Mouse (Mus musculus) right cerebral cortex, adult 18-20 months (tissue): ENCODE results near the gene Gm49711.

Experiments
- DNase-seq: peaks from one replicate; pipeline ENCODE4 v3.0.0; 2022; ENCODE audit warnings: mixed read lengths

Gene Gm49711

DNA sequence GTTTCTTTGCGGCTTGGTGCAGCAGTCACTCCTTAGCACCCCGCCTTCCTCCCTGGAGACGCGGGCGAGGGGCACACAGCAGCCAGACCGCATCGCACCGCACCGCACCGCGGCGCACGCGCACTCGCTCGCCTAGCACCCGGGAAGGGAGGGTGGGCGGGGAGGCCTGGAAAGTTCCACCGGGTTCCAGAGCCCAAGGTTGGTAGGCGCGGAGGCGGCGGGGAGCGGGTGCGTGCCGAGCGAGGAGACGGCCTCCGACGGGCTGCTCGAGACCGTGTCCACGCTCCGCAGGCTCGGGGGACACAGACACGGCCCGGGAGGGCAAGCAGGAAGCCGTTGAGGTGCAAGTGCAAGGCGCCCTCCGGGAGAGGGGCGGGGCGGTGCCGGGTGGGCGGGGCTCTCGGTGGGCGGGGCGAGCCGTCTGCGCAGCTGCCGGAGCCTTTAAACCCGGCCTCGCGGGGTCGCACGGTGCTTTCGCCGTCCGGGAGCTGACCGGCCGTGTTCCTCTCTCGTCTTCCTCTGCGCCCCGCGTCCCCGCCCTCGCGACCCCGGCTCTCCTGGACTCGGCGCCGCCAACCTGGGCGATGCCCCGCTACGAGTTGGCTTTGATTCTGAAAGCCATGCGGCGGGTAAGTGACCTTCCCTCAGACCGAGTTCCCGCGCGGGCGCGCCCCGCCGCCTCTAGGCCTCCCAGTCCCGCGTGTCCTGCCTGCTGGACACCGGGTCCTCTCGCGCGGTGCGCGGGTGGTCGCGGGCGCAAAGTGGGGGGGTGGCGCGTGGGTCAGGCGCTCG, at the start of gene Gm49711, which contains the start of the genes Mrps6 and Slc5a3:
TSS of gene Gm49711 (plus strand) at position 465 of the 792 bp plus-strand sequence.
TSS of gene Mrps6 (plus strand) at position 419 of the 792 bp plus-strand sequence.
TSS of gene Slc5a3 (plus strand) at position 471 of the 792 bp plus-strand sequence.
- DNase-seq, result peak; percentile 89

DNA sequence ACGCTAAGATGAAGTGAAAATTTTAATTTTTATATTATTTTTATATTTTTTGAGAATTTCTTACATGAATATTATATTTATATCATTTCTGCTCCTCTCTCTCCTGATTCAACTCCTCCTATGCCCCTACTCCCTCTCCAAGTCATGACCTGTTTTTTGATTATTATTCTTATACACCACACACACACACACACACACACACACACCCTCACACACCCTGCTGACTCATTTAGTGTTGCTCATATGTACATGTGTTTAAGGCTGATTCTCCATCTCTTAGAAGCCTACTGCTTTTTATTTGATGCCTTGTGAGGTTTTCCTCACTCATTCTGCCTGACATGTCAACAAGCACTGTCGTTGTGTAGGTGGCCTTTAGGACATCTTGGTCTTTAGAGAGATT, 48.5 kb upstream of the Gm49711 start:
- DNase-seq, result no peak

DNA sequence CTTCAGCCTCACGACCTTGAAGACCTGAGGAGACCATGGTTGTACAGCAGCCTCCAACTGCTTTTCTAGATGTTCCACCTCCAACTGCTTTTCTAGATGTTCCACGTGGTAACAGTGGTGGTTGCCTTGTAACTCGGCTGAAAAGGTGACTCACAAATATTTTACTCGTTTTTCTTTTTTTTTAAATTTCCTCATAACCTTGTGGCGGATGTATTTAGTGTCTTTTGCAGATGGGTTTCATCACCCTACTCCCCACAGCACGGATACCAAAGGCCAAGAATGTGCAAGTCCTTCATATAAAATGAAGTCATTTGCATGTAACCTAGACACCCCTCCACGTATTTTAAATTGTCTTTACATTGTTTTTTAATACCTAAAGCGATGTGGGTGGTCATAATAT, 41.3 kb upstream of the Gm49711 start:
- DNase-seq, result no peak

DNA sequence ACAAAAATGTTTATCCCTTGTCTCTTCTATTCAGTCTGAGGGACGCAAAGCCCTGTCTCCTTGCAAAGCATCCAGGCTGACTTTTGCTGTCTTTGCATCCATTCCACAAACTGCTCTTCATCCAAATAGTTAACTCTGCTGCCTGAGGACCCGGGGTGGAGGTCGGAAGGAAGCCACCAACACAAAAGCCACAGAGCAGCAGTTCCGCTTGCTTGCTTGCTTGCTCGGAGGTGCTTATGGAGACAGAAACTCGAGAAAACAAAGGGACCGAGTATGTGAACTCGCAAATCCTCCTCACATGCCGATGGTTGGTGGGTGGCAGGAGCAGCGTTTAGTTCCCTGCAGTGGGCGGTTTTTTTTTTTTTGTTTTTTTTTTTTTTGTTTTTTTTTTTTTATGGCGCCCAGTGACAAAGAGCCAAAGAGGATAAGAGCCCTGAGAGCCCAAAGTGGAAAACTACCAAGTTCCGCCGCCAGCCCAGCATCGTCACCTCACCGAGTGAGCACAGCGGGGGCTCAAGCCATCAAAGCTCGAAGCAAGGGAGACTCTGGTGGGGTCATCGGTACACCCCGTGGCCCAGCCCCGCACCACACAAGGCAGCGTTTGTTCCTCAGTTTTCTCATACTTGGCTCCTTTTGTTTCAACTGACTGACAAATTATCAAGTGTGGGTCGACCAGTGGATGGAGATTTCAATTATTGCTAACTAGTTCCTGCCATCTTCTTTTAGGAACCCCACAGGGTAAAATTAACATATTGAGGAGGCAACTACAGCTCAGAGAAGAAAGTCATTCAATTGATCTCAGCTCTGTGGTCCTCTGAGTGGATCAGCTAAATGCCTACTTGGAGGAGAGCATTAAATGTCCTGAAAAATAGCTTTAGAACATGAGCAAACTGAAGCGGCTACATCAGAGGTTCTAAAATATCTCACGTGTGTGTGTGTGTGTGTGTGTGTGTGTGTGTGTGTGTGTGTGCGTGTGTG, 38.7 kb upstream of the Gm49711 start:
- DNase-seq, result peak; percentile 38

DNA sequence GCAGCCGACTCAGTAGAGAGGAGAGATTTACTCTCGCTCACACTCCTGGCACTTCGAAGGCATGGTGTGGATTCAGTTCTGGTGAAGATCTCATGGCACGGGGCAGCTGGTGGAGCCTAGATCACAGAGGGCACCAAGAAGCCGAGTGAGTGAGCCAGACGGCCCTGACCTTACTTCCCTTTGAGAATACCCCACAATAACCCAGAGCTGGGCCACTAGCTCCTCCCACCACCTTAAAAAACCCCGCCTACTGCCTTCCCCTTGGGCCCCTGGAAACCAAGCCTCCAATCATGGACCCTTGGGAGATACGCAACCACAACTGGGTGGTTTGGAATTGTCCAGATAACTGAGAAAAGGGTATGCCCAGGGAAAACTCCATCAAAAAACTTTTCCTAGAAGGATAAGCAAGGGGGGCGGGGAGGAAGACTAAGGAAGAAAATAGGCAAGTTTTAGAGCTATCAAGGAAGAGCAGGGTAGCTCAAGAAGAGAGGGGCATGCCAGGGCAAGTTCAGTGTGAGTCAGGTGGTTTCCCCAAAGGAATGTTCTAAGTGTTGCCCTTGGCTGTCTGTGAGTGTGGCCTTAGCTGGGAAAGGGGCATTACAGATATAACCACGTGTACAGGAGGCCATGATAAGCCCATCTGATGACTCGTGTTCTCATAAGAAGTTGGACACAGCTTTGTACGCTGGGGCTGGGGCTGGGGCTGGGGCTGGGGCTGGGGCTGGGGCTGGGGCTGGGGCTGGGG, 36.3 kb upstream of the Gm49711 start:
- DNase-seq, result no peak

DNA sequence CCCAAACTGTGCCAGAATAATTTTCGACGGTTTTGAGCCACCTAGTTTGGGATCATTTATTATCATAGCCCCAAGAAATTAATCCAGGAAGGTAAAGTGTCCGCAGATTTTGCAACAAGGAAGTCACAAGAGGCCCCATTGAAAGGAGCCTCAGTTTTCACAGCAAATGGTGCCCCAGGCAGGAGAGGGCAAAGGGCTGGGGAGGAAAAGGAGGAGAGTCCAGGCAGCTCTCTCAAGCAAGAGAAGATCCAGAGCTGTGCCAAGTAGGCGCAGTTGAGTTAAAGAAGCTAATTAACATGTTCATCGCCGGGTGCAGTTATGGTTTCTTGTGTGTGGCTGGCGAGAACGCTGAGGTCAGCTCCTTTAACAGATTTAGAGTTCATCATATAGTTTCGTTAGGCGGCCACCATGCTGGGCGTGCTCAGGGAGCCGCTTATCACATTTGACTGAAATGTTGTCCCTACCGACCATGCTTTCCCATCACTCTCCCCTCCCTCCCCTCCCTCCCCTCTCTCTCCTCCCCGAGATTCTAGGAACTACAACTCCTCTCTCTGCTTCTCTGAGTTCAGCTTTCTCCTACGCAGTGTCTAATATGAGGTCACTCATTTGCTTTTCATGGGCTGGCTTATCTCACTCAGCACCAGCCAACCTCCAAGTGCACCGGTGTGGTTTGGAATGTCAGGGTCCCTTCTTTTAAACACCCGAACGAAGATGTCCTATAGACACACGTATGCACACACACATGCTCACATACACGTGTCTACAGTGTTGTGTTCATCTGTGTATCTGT, 35.4 kb upstream of the Gm49711 start:
- no peak for DNase-seq

DNA sequence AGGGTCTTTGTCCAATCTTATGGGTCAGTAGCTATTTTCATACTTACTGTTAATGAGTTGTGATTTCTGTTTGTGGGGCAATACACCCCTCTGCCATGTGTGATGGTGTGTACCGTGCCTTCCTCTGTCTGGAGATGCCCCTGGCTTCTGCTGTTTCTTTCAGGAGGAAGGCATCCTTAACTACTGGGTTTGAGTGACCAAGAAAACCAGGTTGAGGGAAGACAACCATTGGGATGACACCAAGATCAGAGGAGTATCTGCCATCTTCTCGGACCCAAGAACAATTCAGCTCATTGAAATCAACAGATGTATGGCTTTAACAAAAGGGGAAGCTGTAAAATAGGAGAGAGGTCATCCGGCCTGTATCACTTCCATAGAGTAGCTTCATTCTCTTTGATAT, 24.8 kb upstream of the Gm49711 start:
- DNase-seq, result no peak

DNA sequence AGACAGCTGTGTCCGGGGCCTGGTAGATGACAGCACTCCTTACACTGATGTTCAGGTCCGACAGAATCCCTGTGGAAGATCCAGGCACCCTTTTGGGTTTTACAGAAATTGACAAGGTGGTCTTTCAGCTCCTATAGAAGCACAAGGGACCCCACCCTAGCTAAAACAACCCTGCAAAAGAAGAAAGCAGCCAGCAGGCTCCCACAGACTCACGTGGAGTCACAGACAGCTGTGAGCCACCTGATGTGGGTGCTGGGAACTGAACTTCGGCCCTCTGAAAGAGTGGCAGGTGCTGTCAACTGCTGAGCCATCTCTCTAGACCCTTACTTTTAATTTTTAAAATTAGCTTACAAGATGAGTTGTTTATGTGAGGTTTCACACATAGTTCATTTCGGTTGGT, 23.4 kb upstream of the Gm49711 start:
- no peak for DNase-seq

DNA sequence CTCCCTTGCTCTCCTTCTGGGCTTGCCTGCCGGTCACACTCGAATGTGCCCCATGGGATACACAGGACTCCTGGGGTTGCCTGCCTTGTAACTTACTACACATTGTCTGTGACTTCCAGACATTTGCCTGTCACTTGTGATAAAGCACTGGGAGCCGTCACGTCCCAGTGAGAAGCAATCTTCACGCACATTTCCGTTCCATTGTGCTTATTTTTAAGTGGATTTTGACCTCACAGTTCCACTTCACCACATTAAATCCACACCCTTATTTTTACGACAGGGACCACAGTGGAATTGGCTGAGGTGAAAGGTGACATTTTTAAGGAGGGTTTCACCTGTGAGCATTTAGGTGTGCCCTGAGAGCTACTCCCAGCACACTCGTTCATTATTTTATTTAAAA, 21.4 kb upstream of the Gm49711 start:
- DNase-seq, result no peak

DNA sequence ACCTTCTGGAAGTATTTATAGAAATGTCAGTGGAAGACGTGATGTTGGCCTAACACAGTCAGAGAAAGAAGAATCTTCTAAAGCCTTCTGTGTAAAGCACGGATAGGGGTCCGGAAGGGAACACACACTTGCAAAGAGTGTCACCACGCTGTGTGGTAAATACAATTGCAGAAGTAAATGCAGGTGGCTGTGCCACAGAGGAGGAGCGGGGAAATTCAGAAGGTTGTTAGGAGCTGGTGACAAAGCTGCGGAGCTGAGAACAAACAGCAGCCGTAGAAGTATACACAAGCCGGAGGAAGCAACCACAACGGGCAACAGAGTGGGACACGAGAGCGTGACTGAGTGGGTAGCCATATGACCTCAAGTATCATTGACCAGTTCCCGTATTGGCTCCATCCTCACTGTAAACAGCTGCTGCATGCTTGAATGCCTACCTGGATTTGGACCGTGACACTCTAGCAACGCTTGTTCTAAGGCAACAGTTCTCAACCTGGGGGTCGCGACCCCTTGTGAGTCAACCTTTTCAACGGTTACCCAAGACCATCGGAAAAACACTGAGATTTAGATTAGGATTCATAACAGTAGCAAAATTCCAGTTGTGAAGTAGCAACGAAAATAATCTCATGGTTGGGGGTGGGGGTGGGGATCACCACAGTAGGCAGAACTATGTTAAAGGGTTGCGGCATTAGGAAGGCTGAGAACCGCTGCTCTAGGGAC, 20.1 kb upstream of the Gm49711 start:
- DNase-seq, result no peak

DNA sequence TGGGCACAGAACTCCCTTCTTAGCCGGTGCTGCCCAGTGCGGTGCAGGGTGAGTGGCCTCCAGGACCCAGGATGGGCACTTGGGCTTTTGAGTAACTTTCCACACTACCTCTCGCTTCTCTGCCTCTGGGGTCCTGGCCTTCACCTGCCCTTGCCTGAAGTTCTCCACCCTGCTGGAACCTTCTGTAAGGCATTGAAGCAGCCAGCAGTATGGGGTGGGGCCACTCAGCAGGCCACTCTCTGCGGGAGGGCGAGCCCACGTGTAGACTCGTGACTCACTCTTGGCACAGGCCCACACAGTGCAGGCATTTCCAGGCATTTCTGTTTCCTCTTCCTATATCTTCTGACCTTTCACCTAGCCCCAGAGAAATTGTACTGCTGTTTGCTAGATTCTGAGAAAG, 18.7 kb upstream of the Gm49711 start:
- DNase-seq, result no peak

DNA sequence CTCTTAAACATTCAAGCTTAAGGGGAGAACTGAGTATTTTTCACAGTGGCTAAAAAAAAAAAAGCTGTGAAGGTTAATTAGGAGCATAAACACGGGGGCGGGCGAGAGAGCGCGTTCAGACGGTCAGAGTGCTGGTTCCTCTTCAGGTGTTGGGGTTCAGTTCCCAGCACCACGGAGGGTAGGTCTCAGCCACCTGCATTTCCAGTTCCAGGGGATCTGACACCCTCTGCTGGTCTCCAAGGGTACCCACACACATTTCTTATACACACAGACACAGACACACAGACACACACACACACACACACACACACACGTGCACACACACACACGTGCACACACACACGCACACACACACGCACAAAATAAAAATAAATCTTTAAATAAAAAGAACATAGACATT, 18.1 kb upstream of the Gm49711 start:
- no peak for DNase-seq

DNA sequence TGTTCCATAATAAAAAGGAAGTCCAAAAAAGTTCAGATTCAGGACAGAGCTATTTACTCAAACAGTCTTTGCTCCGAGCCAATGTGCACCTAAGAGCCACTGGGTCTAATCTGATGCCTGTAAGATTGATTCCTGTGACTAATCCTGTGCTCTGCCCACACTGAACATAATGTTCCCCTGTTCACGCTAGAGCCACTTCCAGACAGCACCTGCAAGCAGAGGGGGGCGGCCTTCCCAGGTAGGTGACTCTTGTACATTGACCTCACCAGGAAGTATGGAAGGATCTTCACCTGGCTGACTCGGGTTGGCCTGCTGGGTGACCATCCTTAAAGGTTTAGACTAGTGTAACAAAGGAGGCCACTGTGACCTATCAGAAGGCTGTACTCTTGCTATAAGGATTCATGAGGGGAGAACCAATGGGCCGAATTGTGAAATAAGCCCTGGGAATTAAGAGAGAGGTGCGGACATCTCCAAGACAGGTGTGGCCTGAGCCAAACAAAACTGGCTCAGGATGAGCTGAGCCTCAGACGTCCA, 6.3 kb upstream of the Gm49711 start:
- no peak for DNase-seq

DNA sequence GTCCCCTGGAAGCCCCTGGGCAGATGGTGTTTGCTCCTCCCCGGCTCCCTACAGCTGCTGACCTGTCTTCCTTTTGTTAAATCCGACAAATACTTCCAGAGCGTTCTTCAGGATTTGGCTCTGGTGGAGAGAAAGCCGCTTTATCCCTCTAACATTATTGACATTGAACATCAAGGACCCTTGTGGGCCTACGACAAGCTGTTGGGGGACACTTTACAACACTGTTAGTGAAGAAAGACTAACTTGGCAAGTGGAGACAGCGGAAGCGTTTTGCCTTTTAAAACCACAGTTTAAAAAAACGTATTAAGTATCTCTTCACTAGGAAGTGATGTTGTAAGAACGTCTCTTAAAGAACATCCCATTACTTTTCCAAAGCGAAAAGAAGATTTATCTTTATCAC, 5.5 kb upstream of the Gm49711 start:
- DNase-seq, result no peak

DNA sequence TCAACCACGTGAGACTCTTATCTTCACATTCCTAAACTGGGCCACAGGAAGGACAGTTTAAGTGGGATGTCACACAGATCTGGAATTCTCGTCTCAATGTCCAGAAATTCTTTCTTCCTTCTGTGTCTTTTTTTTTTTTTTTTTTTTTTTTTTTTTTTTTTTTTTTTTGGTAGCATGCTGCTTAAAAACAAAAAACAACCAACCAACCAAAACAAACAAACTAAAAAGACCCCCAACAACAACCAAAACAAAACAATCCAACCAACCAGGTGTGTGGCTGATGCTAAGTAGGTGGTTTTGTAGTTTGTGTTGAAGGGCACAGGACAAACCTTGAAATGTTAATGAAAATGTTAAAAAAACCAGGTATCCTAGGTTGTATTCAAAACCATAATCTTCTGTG, 1.4 kb upstream of the Gm49711 start:
- DNase-seq, result no peak

DNA sequence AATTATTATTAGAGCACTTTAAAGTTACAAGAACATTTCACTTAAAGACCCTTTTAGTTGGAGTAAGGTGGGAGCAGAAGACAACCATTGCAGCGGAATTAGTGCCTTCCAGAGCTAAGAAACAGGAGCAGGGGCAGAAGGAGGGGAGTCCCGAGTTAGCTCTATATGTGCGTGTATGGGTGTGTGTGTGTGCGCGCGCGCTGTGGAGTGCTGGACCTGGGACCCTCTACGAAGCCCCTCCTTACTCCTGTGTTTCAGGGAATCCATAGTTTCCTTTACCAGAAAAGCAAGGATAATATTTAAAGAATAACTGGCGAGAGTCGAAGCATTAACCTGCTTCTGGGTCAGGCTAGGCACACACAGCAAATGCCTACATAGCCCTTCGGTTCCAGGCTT, 662 bp upstream of the Gm49711 start:
- DNase-seq, result no peak

DNA sequence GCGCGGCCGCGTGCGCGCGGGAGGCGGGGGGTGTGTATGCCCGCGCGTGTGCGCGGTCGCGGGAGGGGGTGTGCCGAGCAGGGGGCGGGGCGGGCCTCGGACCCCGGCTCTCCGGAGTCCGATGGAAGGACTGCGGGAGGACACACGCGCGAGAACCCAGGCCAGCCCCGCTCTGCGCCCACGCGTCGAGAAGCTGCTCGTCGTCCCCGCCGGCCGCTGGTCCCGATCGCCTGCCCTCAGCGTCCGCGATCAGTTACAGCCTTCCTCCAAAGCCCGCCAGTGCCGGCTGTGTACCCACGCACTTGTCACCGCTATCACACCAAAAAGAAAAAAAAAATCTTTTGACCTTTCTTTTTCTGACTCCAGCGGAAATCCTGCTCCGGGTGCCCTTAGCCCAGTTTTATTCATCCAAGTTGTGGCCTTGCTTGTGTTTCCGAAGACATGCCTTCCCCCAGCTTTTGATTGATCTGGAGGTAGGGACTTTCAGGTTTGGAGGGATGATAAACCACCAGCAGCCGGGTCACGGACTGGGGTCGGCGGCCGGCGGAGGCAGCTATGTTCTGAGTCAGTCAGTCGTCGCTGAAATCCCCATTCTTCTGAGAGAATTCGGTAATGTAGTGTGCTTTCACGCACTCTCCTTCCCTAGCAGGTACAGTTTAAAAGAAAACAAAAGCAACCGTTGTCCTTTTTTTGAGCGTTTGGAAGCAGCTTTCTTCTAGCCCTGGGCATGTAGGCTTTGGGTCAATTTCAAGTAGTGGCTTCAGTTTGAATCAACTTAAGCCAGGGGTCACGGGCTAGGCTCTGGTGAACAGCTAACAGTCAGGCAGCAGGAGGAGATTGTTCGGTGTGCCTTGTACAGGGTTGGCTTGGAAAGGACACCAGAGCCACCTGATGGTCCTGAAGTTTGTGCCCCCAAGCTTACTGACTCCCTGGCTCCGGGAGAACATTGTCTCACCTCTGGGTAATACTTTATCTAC, 816 bp downstream of the Gm49711 start:
- peak; percentile 13 for DNase-seq

DNA sequence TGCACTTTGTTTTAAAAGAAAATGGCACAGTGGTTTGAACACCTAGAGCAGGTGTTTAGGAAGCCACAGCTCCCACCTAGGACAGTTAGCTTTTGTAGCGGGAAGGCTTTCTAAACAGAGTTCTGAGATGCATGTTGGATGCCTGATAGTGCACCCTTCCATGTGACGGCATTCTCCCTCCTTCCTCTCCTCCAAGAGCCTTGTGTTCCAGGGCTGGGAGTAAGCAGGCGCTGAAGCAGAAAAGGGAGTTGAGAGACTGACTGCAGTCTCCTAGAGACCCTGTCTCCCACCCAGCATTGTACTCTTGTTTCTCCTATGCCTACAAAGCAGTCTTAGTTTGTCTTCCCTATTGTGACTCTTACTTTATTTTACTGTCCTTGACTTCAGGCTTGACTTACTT, 2.1 kb downstream of the Gm49711 start:
- DNase-seq, result no peak

DNA sequence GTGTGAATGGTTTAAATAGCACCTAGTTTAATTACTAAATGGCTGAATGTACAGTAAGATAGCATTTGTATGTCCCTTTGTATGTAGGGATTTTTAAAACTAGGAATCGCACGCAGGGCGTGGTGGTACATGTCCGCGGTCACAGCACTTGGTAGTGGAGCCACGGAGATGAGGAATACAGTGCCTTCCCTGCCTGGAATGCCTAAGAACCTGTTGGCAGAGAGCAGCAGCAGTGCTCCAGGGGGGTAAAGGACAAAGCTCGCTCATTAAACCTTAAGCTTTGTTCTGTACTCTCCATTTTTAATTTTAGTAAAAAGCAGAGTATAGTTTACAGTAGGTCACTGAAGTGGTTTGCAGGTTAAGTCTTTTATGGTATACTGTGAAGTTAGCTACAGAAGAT, 3.5 kb downstream of the Gm49711 start:
- DNase-seq, result no peak

DNA sequence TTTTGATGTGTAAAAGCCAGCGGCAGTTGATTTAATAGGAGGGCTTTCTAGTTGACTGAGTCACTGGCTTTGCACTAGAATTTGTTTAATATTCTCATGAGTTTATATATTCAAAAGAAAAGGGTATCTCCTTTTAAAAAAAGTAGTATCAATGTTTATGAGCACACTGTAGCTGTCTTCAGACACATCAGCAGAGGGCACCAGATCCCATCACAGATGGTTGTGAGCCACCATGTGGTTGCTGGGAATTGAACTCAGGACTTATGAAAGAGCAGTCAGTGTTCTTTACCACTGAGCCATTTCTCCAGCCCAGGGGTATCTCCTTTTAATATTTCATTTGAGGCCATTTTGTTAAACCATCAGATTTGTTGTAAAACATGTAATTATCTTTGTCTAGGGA, 4.7 kb downstream of the Gm49711 start:
- no peak for DNase-seq
